Mouse (Mus musculus) forebrain, embryonic 16.5 days (tissue): ENCODE measurements around the gene Fpgs. TPM values are rescaled to one million over a fixed set of nuclear protein-coding genes. Genes with fewer than 3 reads are reported as not detected.
A peak's percentile ranks its signal among the peaks of the same experiment; 100 is the strongest.

Source experiments
- ATAC-seq: fragments of 200-750 bp; cut with Nextera tagmentation; 2 replicates; pipeline ENCODE4 v1.8.0; 2017; ENCODE audit warnings: mild to moderate bottlenecking, moderate library complexity
- H3K27ac ChIP-seq: fragments of 300-500 bp; sonication (generic); 2 replicates; pipeline ENCODE4 v1.5.1; 2014; ENCODE audit warnings: low read length, control low read depth
- H3K27me3 ChIP-seq: fragments of 300-500 bp; sonication (generic); replicated peaks from 2 replicates; pipeline ENCODE4 v1.6.1; 2014; ENCODE audit warnings: low read length; ENCODE audit not compliant: control insufficient read depth, insufficient read depth
- H3K36me3 ChIP-seq: fragments of 300-500 bp; sonication (generic); 2 replicates; pipeline ENCODE4 v1.6.1; 2014; ENCODE audit not compliant: control insufficient read depth, insufficient read depth
- H3K4me1 ChIP-seq: fragments of 300-500 bp; sonication (generic); replicated peaks from 2 replicates; pipeline ENCODE4 v1.6.1; 2014; ENCODE audit warnings: low read length; ENCODE audit not compliant: control insufficient read depth, insufficient read depth
- H3K4me2 ChIP-seq: fragments of 300-500 bp; sonication (generic); 2 replicates; pipeline ENCODE4 v1.6.1; 2014; ENCODE audit warnings: mild to moderate bottlenecking, low read length, control low read depth
- H3K4me3 ChIP-seq: fragments of 300-500 bp; sonication (generic); replicated peaks from 2 replicates; pipeline ENCODE4 v1.5.1; 2014; ENCODE audit warnings: mild to moderate bottlenecking, low read length, control low read depth
- H3K9ac ChIP-seq: fragments of 300-500 bp; sonication (generic); replicated peaks from 2 replicates; pipeline ENCODE4 v1.6.1; 2014; ENCODE audit warnings: low read depth, low read length, control low read depth
- H3K9me3 ChIP-seq: fragments of 300-500 bp; sonication (generic); 2 replicates; pipeline ENCODE4 v1.6.1; 2016; ENCODE audit warnings: low read length; ENCODE audit not compliant: control insufficient read depth
- WGBS: fragments of 180-500 bp; shearing (Covaris S2); extraction: QIAGEN DNeasy Blood & Tissue Kit; methylation state at CpG from one replicate; pipeline ENCODE4 v1.1.7; 2014; 5-methylcytosine and 5-hydroxymethylcytosine counted together
- microRNA counts: library from miRNA; unstranded; fragments of <30 nt; microRNA quantifications from one replicate; lab custom pipeline; 2016
- microRNA-seq: library from miRNA; unstranded; fragments of <30 nt; microRNA quantifications from one replicate; pipeline ENCODE4, GENCODE M21; 2017
- polyA plus RNA-seq: library from polyadenylated mRNA; unstranded; fragments of >200 nt; fragmentation: Nextera tagmentation; extraction: Ambion mirVana; gene quantifications from 2 replicates; pipeline ENCODE4 v1.2.1, GENCODE M21; 2015

Fpgs gene
- polyA plus RNA-seq, 1 experiment from 2014 or later: 23.7 TPM

DNA sequence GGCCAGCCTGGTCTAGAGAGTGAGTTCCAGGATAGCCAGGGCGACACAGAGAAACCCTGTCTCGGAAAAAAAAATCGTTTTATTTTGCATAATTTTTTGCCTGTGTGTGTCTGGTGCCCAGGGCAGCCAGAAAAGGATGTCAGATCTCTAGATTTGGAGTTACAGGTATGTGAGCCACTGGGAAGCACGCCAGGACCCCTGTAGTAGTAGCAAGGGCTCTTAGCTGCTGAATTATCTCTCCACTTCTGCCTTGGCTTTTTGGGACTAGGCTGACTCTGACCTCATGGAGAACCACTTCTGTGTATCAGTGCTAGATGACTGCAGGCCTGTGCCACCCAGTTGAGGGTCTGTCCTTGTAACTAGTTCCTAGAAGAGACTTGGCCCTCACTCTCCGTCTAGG, 62.1 kb downstream of the Fpgs start:
- H3K4me1 ChIP-seq: no peaks in the 10 kb centered on the region
- WGBS: 82% methylated on average over 5 of the region's 5 CpGs
- H3K4me2 ChIP-seq: no peak overlapping the region
- no peaks in the 10 kb centered on the region for H3K9me3 ChIP-seq
- no peak overlapping the region for H3K9ac ChIP-seq
- H3K27ac ChIP-seq: no peak overlapping the region
- H3K4me3 ChIP-seq: no peak overlapping the region
- no peaks in the 10 kb centered on the region for H3K36me3 ChIP-seq
- H3K27me3 ChIP-seq: no peaks in the 10 kb centered on the region
- no peak for ATAC-seq

DNA sequence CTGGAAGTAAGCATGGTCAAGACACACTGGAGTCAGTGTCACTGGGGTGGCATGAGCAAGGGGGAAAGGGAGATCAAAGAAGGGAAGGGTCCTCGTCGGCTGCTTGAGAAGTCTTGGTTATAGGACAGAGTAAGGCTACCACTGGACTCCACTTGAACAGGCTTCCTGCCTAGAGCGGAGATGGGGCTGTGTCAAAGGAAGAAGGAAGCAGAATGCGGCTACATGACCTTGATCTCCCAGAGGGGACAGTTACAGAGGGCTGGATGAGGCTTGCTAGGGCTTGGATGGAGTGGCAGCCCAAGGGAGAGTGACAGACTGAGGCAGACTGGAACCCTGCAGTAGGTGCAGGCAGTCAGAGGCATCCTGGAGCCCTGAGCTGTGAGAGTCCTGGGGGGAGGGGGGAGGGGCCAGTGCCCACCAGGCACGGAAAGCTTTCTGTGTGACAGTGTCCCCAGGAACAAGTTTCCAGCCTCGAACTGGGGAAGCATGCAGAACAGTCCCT, 63.3 kb downstream of the Fpgs start:
- Histone ChIP-seq H3K9me3 (no peaks in the 10 kb centered on the region), H3K27ac (no peak overlapping the region), H3K9ac (no peak overlapping the region), H3K36me3 (no peaks in the 10 kb centered on the region), H3K4me1 (no peaks in the 10 kb centered on the region), H3K4me2 (no peak overlapping the region), H3K27me3 (no peaks in the 10 kb centered on the region), H3K4me3 (no peak overlapping the region)
- WGBS: 58% methylated on average over 6 of the region's 6 CpGs
- ATAC-seq: no peak

- Histone ChIP-seq H3K27ac (no peak overlapping the region), H3K9ac (no peak overlapping the region), H3K4me2 (no peak overlapping the region), H3K4me1 (no peaks in the 10 kb centered on the region), H3K36me3 (no peaks in the 10 kb centered on the region), H3K9me3 (no peaks in the 10 kb centered on the region), H3K4me3 (no peak overlapping the region), H3K27me3 (no peaks in the 10 kb centered on the region)
- no peak for ATAC-seq
- 94% methylated on average over 1 of the region's 1 CpGs for WGBS
Measured at GRCm38 (mm10) chr2:32639632-32640031, 64.3 kb downstream of the Fpgs start.

- H3K9ac ChIP-seq: no peak overlapping the region
- WGBS: 55% methylated on average over 11 of the region's 11 CpGs
- H3K4me1 ChIP-seq: no peaks in the 10 kb centered on the region
- no peak for ATAC-seq
- no peak overlapping the region for H3K4me3 ChIP-seq
- no peaks in the 10 kb centered on the region for H3K9me3 ChIP-seq
- no peaks in the 10 kb centered on the region; the same call in 1 of the 2 replicates for H3K36me3 ChIP-seq
- H3K4me2 ChIP-seq: no peak overlapping the region
- H3K27ac ChIP-seq: no peak overlapping the region
- H3K27me3 ChIP-seq: no peaks in the 10 kb centered on the region
Measured at GRCm38 (mm10) chr2:32637778-32638281, 66.1 kb downstream of the Fpgs start.

DNA sequence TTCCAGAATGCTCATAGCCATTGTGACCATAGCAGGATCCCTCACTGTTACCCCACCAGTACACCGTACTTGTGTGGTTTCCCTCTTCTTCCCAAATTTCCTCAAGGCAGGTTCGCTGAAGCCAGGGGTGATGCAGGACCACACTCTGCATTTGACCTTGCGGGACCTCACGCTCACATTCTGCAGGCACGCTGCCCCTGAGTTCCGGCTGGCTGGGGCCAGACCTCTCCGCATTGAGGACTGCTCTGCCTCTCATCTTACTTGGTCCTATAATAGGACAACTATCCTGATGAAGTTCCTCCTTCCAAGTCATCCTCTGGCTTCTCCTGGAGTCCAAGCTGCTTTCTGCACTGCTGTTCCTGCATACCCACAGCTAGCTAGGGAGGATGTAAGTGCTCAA, 67.3 kb downstream of the Fpgs start:
- Histone ChIP-seq H3K27me3 (no peaks in the 10 kb centered on the region), H3K4me3 (no peak overlapping the region), H3K4me1 (no peaks in the 10 kb centered on the region), H3K27ac (no peak overlapping the region), H3K9ac (no peak overlapping the region), H3K4me2 (no peak overlapping the region), H3K9me3 (no peaks in the 10 kb centered on the region), H3K36me3 (no peaks in the 10 kb centered on the region; the same call in 1 of the 2 replicates)
- 94% methylated on average over 7 of the region's 7 CpGs for WGBS
- no peak for ATAC-seq

GRCm38 (mm10) chr2:32634277-32635105, 69.5 kb downstream of the Fpgs start:
- Histone ChIP-seq H3K4me2 (no peak overlapping the region), H3K4me1 (peaks cover 2% of the 10 kb centered on the region), H3K9ac (no peak overlapping the region), H3K27me3 (no peaks in the 10 kb centered on the region), H3K4me3 (no peak overlapping the region), H3K27ac (no peak overlapping the region), H3K36me3 (no peaks in the 10 kb centered on the region; the same call in 1 of the 2 replicates), H3K9me3 (no peaks in the 10 kb centered on the region)
- ATAC-seq: no peak
- WGBS: 88% methylated on average over 10 of the region's 10 CpGs

GRCm38 (mm10) chr2:32633660-32634059, 70.3 kb downstream of the Fpgs start:
- peaks cover 11% of the 10 kb centered on the region for H3K4me1 ChIP-seq
- ATAC-seq: no peak
- WGBS: 69% methylated on average over 5 of the region's 5 CpGs

More at GRCm38 (mm10) chr2:32633660-32634059, 70.3 kb downstream of the Fpgs start:
- Histone ChIP-seq H3K27ac (no peak overlapping the region), H3K4me2 (no peak overlapping the region), H3K36me3 (no peaks in the 10 kb centered on the region; the same call in 1 of the 2 replicates), H3K9me3 (no peaks in the 10 kb centered on the region), H3K27me3 (no peaks in the 10 kb centered on the region), H3K4me3 (no peak overlapping the region), H3K9ac (no peak overlapping the region)

MicroRNA genes within 50 kb of the gene (microRNA counts, 519-probe panel; counts per million panel counts)
- microRNA mmu-miR-1954 (lab: Ali Mortazavi, UCI) (not detected), microRNA mmu-miR-2861 (lab: Ali Mortazavi, UCI) (1,958 counts per million, percentile 27 among the panel's probes with 10 or more counts)

Small RNAs within 50 kb of the gene (microRNA-seq; reads per million reads assigned to microRNA genes)
- gene Gm47291: not detected
- not detected for gene Mir1954
- not detected for gene Mir2861
- gene Mir3960: not detected
- gene Mir8093: not detected

Other genes starting within 250 kb of the Fpgs start
- 4.7 and 5.6 TPM in 2 replicates for gene Fam102a, start 168.8 kb downstream of the Fpgs start, polyA plus RNA-seq
- gene Dpm2, start 133.3 kb downstream of the Fpgs start, polyA plus RNA-seq: 136 and 141 TPM in 2 replicates
- gene Pip5kl1, start 129.3 kb downstream of the Fpgs start, polyA plus RNA-seq: 3.9 and 6.8 TPM in 2 replicates
- gene 9430097D07Rik, start 128.5 kb downstream of the Fpgs start, polyA plus RNA-seq: 0.42 and 0.60 TPM in 2 replicates
- gene St6galnac4, start 117.0 kb downstream of the Fpgs start, polyA plus RNA-seq: 27.4 and 29.6 TPM in 2 replicates
- gene St6galnac6, start 104.4 kb downstream of the Fpgs start, polyA plus RNA-seq: 18.3 and 21.6 TPM in 2 replicates
- gene Ak1, start 82.4 kb downstream of the Fpgs start, polyA plus RNA-seq: 83.8 and 91.2 TPM in 2 replicates
- gene Eng, start 57.5 kb downstream of the Fpgs start, polyA plus RNA-seq: 27.3 and 31.9 TPM in 2 replicates
- gene Cdk9, start 8.9 kb upstream of the Fpgs start, polyA plus RNA-seq: 82.2 and 85.0 TPM in 2 replicates
- 41.9 and 43.0 TPM in 2 replicates for gene Sh2d3c, start 16.9 kb upstream of the Fpgs start, polyA plus RNA-seq
- 2.8 and 3.5 TPM in 2 replicates for gene 6330409D20Rik, start 36.9 kb upstream of the Fpgs start, polyA plus RNA-seq
- 62.1 and 65.4 TPM in 2 replicates for gene Tor2a, start 53.1 kb upstream of the Fpgs start, polyA plus RNA-seq
- 0.41 and 0.62 TPM in 2 replicates for gene Ttc16, start 71.5 kb upstream of the Fpgs start, polyA plus RNA-seq
- 5.4 and 6.9 TPM in 2 replicates for gene Ptrh1, start 71.6 kb upstream of the Fpgs start, polyA plus RNA-seq
- gene Cfap157, start 80.3 kb upstream of the Fpgs start, polyA plus RNA-seq: 0.58 and 0.66 TPM in 2 replicates
- gene Stxbp1, start 143.1 kb upstream of the Fpgs start, polyA plus RNA-seq: 227 and 251 TPM in 2 replicates
- gene Fam129b, start 172.0 kb upstream of the Fpgs start, polyA plus RNA-seq: 36.4 and 41.1 TPM in 2 replicates